Mouse (Mus musculus): ENCODE results near the gene 1700012B07Rik. TPM values are rescaled to one million over a fixed set of nuclear protein-coding genes. Genes with fewer than 3 reads are reported as not detected.

The 1700012B07Rik gene
- polyA plus RNA-seq, 1 experiment from 2014 or later, result not detected

GRCm38 (mm10) chr11:109867861-109868260 lies 40.0 kb upstream of the 1700012B07Rik start:
- Histone ChIP-seq H3K4me1 (ENCODE audit: control insufficient read depth, insufficient read depth, low read length) (no peaks in the 10 kb centered on the region), H3K36me3 (ENCODE audit: control insufficient read depth, insufficient read depth, low read length) (no peaks in the 10 kb centered on the region), H3K4me2 (ENCODE audit: low read depth, low read length) (no peak overlapping the region), H3K9me3 (replicated peaks; ENCODE audit: control insufficient read depth, low read length) (no peaks in the 10 kb centered on the region), H3K27me3 (ENCODE audit: control insufficient read depth, insufficient read depth, low read length) (no peaks in the 10 kb centered on the region), H3K27ac (ENCODE audit: low read length) (no peak overlapping the region), H3K9ac (ENCODE audit: low read length) (no peak overlapping the region), H3K4me3 (replicated peaks; ENCODE audit: low read length) (no peak overlapping the region)
- no peak for ATAC-seq (ENCODE audit: insufficient read depth, low FRiP score)
- WGBS, result 84% methylated on average over 5 of the region's 5 CpGs

- ATAC-seq (ENCODE audit: insufficient read depth, low FRiP score), result no peak
- Histone ChIP-seq H3K36me3 (ENCODE audit: control insufficient read depth, insufficient read depth, low read length) (no peaks in the 10 kb centered on the region), H3K9ac (ENCODE audit: low read length) (no peak overlapping the region), H3K4me3 (replicated peaks; ENCODE audit: low read length) (no peak overlapping the region), H3K27me3 (ENCODE audit: control insufficient read depth, insufficient read depth, low read length) (no peaks in the 10 kb centered on the region), H3K9me3 (replicated peaks; ENCODE audit: control insufficient read depth, low read length) (no peaks in the 10 kb centered on the region), H3K27ac (ENCODE audit: low read length) (no peak overlapping the region), H3K4me2 (ENCODE audit: low read depth, low read length) (no peak overlapping the region), H3K4me1 (ENCODE audit: control insufficient read depth, insufficient read depth, low read length) (no peaks in the 10 kb centered on the region)
- WGBS, result 72% methylated on average over 11 of the region's 11 CpGs
Observed at GRCm38 (mm10) chr11:109866537-109867160, 38.8 kb upstream of the 1700012B07Rik start.

GRCm38 (mm10) chr11:109865526-109865925 lies 37.7 kb upstream of the 1700012B07Rik start:
- Histone ChIP-seq H3K36me3 (ENCODE audit: control insufficient read depth, insufficient read depth, low read length) (no peaks in the 10 kb centered on the region), H3K27ac (ENCODE audit: low read length) (no peak overlapping the region), H3K27me3 (ENCODE audit: control insufficient read depth, insufficient read depth, low read length) (no peaks in the 10 kb centered on the region), H3K4me2 (ENCODE audit: low read depth, low read length) (no peak overlapping the region), H3K4me3 (replicated peaks; ENCODE audit: low read length) (no peak overlapping the region), H3K4me1 (ENCODE audit: control insufficient read depth, insufficient read depth, low read length) (no peaks in the 10 kb centered on the region), H3K9ac (ENCODE audit: low read length) (no peak overlapping the region), H3K9me3 (replicated peaks; ENCODE audit: control insufficient read depth, low read length) (no peaks in the 10 kb centered on the region)
- no peak for ATAC-seq (ENCODE audit: insufficient read depth, low FRiP score)
- 71% methylated on average over 8 of the region's 8 CpGs for WGBS

- no peak overlapping the region for H3K9ac ChIP-seq (ENCODE audit: low read length)
- 90% methylated on average over 7 of the region's 7 CpGs for WGBS
- no peak for ATAC-seq (ENCODE audit: insufficient read depth, low FRiP score)
- no peaks in the 10 kb centered on the region for H3K4me1 ChIP-seq (ENCODE audit: control insufficient read depth, insufficient read depth, low read length)
- no peak overlapping the region for H3K27ac ChIP-seq (ENCODE audit: low read length)
- no peaks in the 10 kb centered on the region for H3K9me3 ChIP-seq (replicated peaks; ENCODE audit: control insufficient read depth, low read length)
- H3K4me3 ChIP-seq (replicated peaks; ENCODE audit: low read length), result no peak overlapping the region
- no peak overlapping the region for H3K4me2 ChIP-seq (ENCODE audit: low read depth, low read length)
- H3K27me3 ChIP-seq (ENCODE audit: control insufficient read depth, insufficient read depth, low read length), result no peaks in the 10 kb centered on the region
- H3K36me3 ChIP-seq (ENCODE audit: control insufficient read depth, insufficient read depth, low read length), result no peaks in the 10 kb centered on the region
Observed at GRCm38 (mm10) chr11:109863951-109864350, 36.1 kb upstream of the 1700012B07Rik start.

- ATAC-seq (ENCODE audit: insufficient read depth, low FRiP score), result no peak
- H3K4me3 ChIP-seq (replicated peaks; ENCODE audit: low read length), result no peak overlapping the region
- no peaks in the 10 kb centered on the region for H3K4me1 ChIP-seq (ENCODE audit: control insufficient read depth, insufficient read depth, low read length)
- no peaks in the 10 kb centered on the region for H3K27me3 ChIP-seq (ENCODE audit: control insufficient read depth, insufficient read depth, low read length)
- 68% methylated on average over 9 of the region's 9 CpGs for WGBS
- H3K4me2 ChIP-seq (ENCODE audit: low read depth, low read length), result no peak overlapping the region
- no peak overlapping the region for H3K27ac ChIP-seq (ENCODE audit: low read length)
- H3K9me3 ChIP-seq (replicated peaks; ENCODE audit: control insufficient read depth, low read length), result no peaks in the 10 kb centered on the region
- no peaks in the 10 kb centered on the region for H3K36me3 ChIP-seq (ENCODE audit: control insufficient read depth, insufficient read depth, low read length)
- no peak overlapping the region for H3K9ac ChIP-seq (ENCODE audit: low read length)
Observed at GRCm38 (mm10) chr11:109863194-109863746, 35.4 kb upstream of the 1700012B07Rik start.

GRCm38 (mm10) chr11:109860508-109860907 lies 32.7 kb upstream of the 1700012B07Rik start:
- no peak overlapping the region for H3K27ac ChIP-seq (ENCODE audit: low read length)
- peak; percentile 71 for ATAC-seq (ENCODE audit: insufficient read depth, low FRiP score)
- no peaks in the 10 kb centered on the region for H3K36me3 ChIP-seq (ENCODE audit: control insufficient read depth, insufficient read depth, low read length)
- WGBS, result 5% methylated on average over 10 of the region's 10 CpGs
- H3K9me3 ChIP-seq (replicated peaks; ENCODE audit: control insufficient read depth, low read length), result no peaks in the 10 kb centered on the region
- peak overlapping the region; percentile 11; the same call in 1 of the 2 replicates for H3K4me3 ChIP-seq (replicated peaks; ENCODE audit: low read length)
- H3K27me3 ChIP-seq (ENCODE audit: control insufficient read depth, insufficient read depth, low read length), result no peaks in the 10 kb centered on the region
- no peaks in the 10 kb centered on the region for H3K4me1 ChIP-seq (ENCODE audit: control insufficient read depth, insufficient read depth, low read length)
- H3K9ac ChIP-seq (ENCODE audit: low read length), result 0 out of 2 replicates have a peak overlapping the region, but pooled peaks have one; percentile 27
- peak overlapping the region; percentile 51 for H3K4me2 ChIP-seq (ENCODE audit: low read depth, low read length)

GRCm38 (mm10) chr11:109859939-109860469 lies 32.2 kb upstream of the 1700012B07Rik start:
- H3K27ac ChIP-seq (ENCODE audit: low read length), result no peak overlapping the region
- H3K4me2 ChIP-seq (ENCODE audit: low read depth, low read length), result peak overlapping the region; percentile 51
- no peaks in the 10 kb centered on the region for H3K4me1 ChIP-seq (ENCODE audit: control insufficient read depth, insufficient read depth, low read length)
- H3K27me3 ChIP-seq (ENCODE audit: control insufficient read depth, insufficient read depth, low read length), result no peaks in the 10 kb centered on the region
- H3K4me3 ChIP-seq (replicated peaks; ENCODE audit: low read length), result 0 out of 2 replicates have a peak overlapping the region, but pooled peaks have one; percentile 11
- H3K36me3 ChIP-seq (ENCODE audit: control insufficient read depth, insufficient read depth, low read length), result no peaks in the 10 kb centered on the region
- WGBS, result 50% methylated on average over 14 of the region's 14 CpGs
- no peaks in the 10 kb centered on the region for H3K9me3 ChIP-seq (replicated peaks; ENCODE audit: control insufficient read depth, low read length)
- H3K9ac ChIP-seq (ENCODE audit: low read length), result 0 out of 2 replicates have a peak overlapping the region, but pooled peaks have one; percentile 27
- no peak for ATAC-seq (ENCODE audit: insufficient read depth, low FRiP score)

GRCm38 (mm10) chr11:109859441-109859840 lies 31.6 kb upstream of the 1700012B07Rik start:
- Histone ChIP-seq H3K4me3 (replicated peaks; ENCODE audit: low read length) (no peak overlapping the region), H3K9me3 (replicated peaks; ENCODE audit: control insufficient read depth, low read length) (no peaks in the 10 kb centered on the region), H3K4me1 (ENCODE audit: control insufficient read depth, insufficient read depth, low read length) (no peaks in the 10 kb centered on the region), H3K4me2 (ENCODE audit: low read depth, low read length) (no peak overlapping the region), H3K27me3 (ENCODE audit: control insufficient read depth, insufficient read depth, low read length) (no peaks in the 10 kb centered on the region), H3K36me3 (ENCODE audit: control insufficient read depth, insufficient read depth, low read length) (no peaks in the 10 kb centered on the region), H3K27ac (ENCODE audit: low read length) (no peak overlapping the region), H3K9ac (ENCODE audit: low read length) (no peak overlapping the region)
- 96% methylated on average over 4 of the region's 4 CpGs for WGBS
- no peak for ATAC-seq (ENCODE audit: insufficient read depth, low FRiP score)

- ATAC-seq (ENCODE audit: insufficient read depth, low FRiP score), result no peak
- no peaks in the 10 kb centered on the region for H3K4me1 ChIP-seq (ENCODE audit: control insufficient read depth, insufficient read depth, low read length)
- no peaks in the 10 kb centered on the region for H3K36me3 ChIP-seq (ENCODE audit: control insufficient read depth, insufficient read depth, low read length)
- no peak overlapping the region for H3K4me2 ChIP-seq (ENCODE audit: low read depth, low read length)
- H3K27ac ChIP-seq (ENCODE audit: low read length), result no peak overlapping the region
- H3K9ac ChIP-seq (ENCODE audit: low read length), result no peak overlapping the region
- no peaks in the 10 kb centered on the region for H3K27me3 ChIP-seq (ENCODE audit: control insufficient read depth, insufficient read depth, low read length)
- 71% methylated on average over 10 of the region's 10 CpGs for WGBS
- no peak overlapping the region for H3K4me3 ChIP-seq (replicated peaks; ENCODE audit: low read length)
- no peaks in the 10 kb centered on the region for H3K9me3 ChIP-seq (replicated peaks; ENCODE audit: control insufficient read depth, low read length)
Observed at GRCm38 (mm10) chr11:109857086-109857485, 29.2 kb upstream of the 1700012B07Rik start.

Measured in stomach, embryonic 16.5 days (tissue).